Mouse (Mus musculus): ENCODE data around the gene Cenpc1.

Cenpc1 gene

GRCm38 (mm10) chr5:86063501-86063900 is 1.9 kb downstream of the Cenpc1 start:
- in situ Hi-C loops (cut with MboI; ENCODE audit: low pct_unique_long_range_greater_than_20kb in 1 of 2, low sequenced_read_pairs in 2 of 2, unreplicated experiment in 1 of 2), result no loop called here

DNA sequence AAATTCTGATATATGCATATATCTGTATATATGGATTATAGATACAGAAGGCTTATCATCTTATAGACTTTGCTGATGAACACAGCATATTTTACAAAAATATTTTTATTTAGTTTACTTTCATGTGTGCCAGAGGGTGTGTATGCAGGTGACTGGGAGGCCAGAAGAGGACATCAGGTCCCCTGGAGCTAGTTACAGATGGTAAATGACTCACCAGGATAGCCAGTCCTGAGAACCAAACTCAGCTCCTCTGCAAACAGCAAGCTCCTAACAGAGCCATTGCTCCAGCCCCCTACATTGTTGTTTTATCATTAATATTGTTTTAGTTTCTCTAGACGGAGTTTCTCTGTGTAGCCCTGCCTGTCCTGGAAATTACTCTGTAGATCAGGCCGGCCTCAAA is 35.6 kb downstream of the Cenpc1 start:
- in situ Hi-C loops (cut with MboI; ENCODE audit: low pct_unique_long_range_greater_than_20kb in 1 of 2, low sequenced_read_pairs in 2 of 2, unreplicated experiment in 1 of 2), result loop anchor here in 1 of 2 experiments (25.0 kb wide), 1 partner anchor 782 kb away; the partner anchor contains the start of gene Ythdc1

GRCm38 (mm10) chr5:85996545-85997510 is 68.6 kb downstream of the Cenpc1 start:
- in situ Hi-C loops (cut with MboI; ENCODE audit: low pct_unique_long_range_greater_than_20kb in 1 of 2, low sequenced_read_pairs in 2 of 2, unreplicated experiment in 1 of 2), result no loop called here

- in situ Hi-C loops (cut with MboI; ENCODE audit: low pct_unique_long_range_greater_than_20kb in 1 of 2, low sequenced_read_pairs in 2 of 2, unreplicated experiment in 1 of 2), result no loop called here
Measured at GRCm38 (mm10) chr5:85994551-85994950, 70.8 kb downstream of the Cenpc1 start.

DNA sequence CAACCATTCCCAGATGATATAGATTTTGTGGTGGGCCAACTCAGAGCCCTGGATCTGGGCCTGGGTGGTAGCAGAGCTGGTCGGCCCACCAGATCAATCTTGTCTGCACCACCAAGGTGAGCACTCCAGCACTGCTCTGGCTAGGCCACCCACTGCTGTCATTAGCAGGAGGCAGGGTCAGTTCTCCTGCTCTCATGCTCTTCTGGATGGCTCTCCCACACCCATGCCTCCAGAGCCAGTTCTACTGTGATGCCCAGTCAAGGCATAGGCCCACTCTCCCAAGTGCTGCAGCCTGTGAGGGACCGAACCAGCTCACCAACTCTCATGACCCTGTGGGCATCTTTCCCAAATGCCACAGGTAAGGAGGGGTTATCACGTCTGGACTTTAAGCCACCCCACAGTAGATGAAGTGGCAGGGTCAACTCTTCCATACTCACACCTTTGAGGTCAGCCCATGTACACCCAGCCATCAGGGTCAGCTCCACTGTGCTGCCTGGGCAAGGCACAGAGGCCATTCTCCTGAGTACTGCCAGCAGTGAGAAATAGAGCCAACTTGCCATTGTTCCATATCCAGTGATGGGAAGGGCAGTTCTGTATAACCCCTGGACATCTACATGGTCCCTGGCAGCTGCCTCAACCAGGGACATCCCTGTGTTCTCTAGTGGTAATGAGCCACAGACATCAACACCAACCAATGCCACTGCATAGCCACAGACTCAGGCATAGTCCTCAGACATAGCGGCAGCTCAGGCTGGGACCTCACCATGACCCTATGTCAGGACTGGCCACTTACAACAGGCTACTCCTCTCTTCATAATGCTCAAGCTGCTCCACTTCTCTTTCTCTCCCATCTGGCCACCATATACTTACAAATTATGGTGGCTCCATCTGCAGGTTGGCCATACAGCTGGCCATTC is 72.3 kb downstream of the Cenpc1 start:
- in situ Hi-C loops (cut with MboI; ENCODE audit: low pct_unique_long_range_greater_than_20kb in 1 of 2, low sequenced_read_pairs in 2 of 2, unreplicated experiment in 1 of 2), result no loop called here

GRCm38 (mm10) chr5:85992055-85992454 is 73.3 kb downstream of the Cenpc1 start:
- in situ Hi-C loops (cut with MboI; ENCODE audit: low pct_unique_long_range_greater_than_20kb in 1 of 2, low sequenced_read_pairs in 2 of 2, unreplicated experiment in 1 of 2), result no loop called here

DNA sequence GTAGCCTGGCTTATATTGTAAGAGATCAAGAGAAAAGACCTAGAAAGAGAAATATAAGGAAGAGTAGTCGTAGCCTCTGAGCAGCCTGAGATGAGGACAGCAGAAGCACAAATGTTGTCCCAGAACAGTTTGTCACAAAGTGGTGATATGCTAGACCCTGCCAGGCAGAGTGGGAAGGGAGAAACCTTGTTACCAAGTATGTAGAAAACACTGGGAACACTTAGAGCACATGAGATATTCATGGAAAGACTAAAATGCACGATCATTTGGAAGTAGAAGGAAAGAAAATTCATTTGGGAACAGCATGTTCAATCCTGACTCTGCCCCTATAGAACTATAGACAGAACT is 77.9 kb downstream of the Cenpc1 start:
- in situ Hi-C loops (cut with MboI; ENCODE audit: low pct_unique_long_range_greater_than_20kb in 1 of 2, low sequenced_read_pairs in 2 of 2, unreplicated experiment in 1 of 2), result no loop called here

- in situ Hi-C loops (cut with MboI; ENCODE audit: low pct_unique_long_range_greater_than_20kb in 1 of 2, low sequenced_read_pairs in 2 of 2, unreplicated experiment in 1 of 2), result no loop called here
Measured at GRCm38 (mm10) chr5:85986734-85987515, 78.5 kb downstream of the Cenpc1 start.

DNA sequence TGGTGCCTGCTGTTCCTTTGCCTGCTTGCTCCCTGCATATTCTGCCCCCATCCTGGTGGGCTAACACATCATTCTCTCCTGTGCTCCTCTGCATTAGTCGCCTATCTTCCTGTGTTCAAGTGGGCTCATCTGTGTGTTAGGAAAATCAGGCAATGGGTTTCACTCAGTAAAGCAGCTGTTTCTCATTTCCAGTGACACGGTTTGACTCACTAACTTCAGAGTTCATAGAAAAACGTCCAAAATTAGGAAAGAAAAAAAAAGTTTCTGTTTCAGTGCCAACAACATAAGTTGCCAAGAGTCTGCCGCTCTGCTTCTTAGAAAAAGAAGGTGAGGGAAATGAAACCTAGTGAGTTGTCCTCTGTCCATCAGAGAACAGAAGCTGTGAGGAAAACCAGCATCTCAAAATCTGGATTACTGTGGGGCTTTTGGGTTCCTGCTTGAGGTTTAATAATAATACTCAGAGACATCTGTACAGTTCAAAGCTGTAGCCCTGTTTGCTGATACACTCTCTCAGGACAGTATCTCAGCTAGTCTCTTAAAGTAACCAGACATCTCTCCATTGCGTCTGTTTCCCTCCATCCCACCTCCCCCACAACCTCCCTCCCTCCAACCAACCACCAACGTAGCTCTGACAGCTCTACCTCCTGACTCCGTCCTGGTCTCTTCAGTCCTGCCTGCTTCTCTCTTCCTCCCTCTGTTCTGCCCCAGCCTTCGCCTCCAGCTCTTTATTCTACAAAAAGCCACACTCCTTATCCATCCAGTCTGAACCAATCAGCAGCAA is 87.5 kb downstream of the Cenpc1 start:
- in situ Hi-C loops (cut with MboI; ENCODE audit: low pct_unique_long_range_greater_than_20kb in 1 of 2, low sequenced_read_pairs in 2 of 2, unreplicated experiment in 1 of 2), result no loop called here

GRCm38 (mm10) chr5:85962791-85963190 is 102.6 kb downstream of the Cenpc1 start:
- in situ Hi-C loops (cut with MboI; ENCODE audit: low pct_unique_long_range_greater_than_20kb in 1 of 2, low sequenced_read_pairs in 2 of 2, unreplicated experiment in 1 of 2), result no loop called here

All from mouse embryonic stem cell (cell line).